Mouse (Mus musculus) C2C12 (cell line): ENCODE measurements around the gene Wdfy1.

Source experiments
- CEBPB ChIP-seq: IDR thresholded peaks from one replicate; pipeline ENCODE4 v1.6.1; 2011; ENCODE audit warnings: low read depth, mild to moderate bottlenecking, control low read depth, moderate library complexity
- CTCF ChIP-seq: IDR thresholded peaks from one replicate; pipeline ENCODE4 v1.5.1; 2011; ENCODE audit not compliant: control insufficient read depth, insufficient read depth, insufficient read length
- FOSL1 ChIP-seq: IDR thresholded peaks from one replicate; pipeline ENCODE4 v1.8.0; 2011; ENCODE audit warnings: mild to moderate bottlenecking, low read length; ENCODE audit not compliant: poor library complexity, insufficient read depth, severe bottlenecking
- MAX ChIP-seq: IDR thresholded peaks from one replicate; pipeline ENCODE4 v1.6.1; 2011; ENCODE audit warnings: mild to moderate bottlenecking, control low read depth
- MYOD1 ChIP-seq: IDR thresholded peaks from one replicate; pipeline ENCODE4 v1.6.1; 2011; ENCODE audit warnings: low read depth; ENCODE audit not compliant: control insufficient read depth, insufficient read length
- MYOG ChIP-seq: IDR thresholded peaks from one replicate; pipeline ENCODE4 v1.6.1; 2011; ENCODE audit not compliant: control insufficient read depth, insufficient read length; ENCODE audit errors: extremely low read depth
- USF1 ChIP-seq: IDR thresholded peaks from one replicate; pipeline ENCODE4 v1.6.1; 2011; ENCODE audit warnings: low read depth, mild to moderate bottlenecking, control low read depth, moderate library complexity

- no peak for TF ChIP-seq CTCF
- no peak for TF ChIP-seq MYOG
- TF ChIP-seq USF1: no peak
- no peak for TF ChIP-seq MAX
- no peak for TF ChIP-seq MYOD1
- no peak for TF ChIP-seq CEBPB
- no peak for TF ChIP-seq FOSL1
Observed at GRCm38 (mm10) chr1:79761917-79762271, 14.0 kb downstream of the Wdfy1 start.
